Mouse (Mus musculus) olfactory bulb, adult 2 months (tissue): Measurements from ENCODE around the gene Prrx1. TPM values are rescaled to one million over a fixed set of nuclear protein-coding genes. Genes with fewer than 3 reads are reported as not detected.

Source experiments
- H3K27ac ChIP-seq: fragments of 200-500 bp; 2 replicates; pipeline ENCODE4 v1.5.1; 2012; ENCODE audit warnings: low read depth, low read length; ENCODE audit not compliant: insufficient read depth
- H3K4me1 ChIP-seq: fragments of 200-500 bp; 2 replicates; pipeline ENCODE4 v1.6.1; 2012; ENCODE audit warnings: low read length; ENCODE audit not compliant: control insufficient read depth, insufficient read depth
- H3K4me3 ChIP-seq: fragments of 200-500 bp; 2 replicates; pipeline ENCODE4 v1.5.1; 2012; ENCODE audit warnings: mild to moderate bottlenecking, low read depth, low read length, moderate library complexity; ENCODE audit not compliant: insufficient read depth
- CTCF ChIP-seq: fragments of 200-500 bp; IDR thresholded peaks from 2 replicates; pipeline ENCODE4 v1.5.1; 2012; ENCODE audit warnings: low read depth, mild to moderate bottlenecking, low read length, moderate library complexity; ENCODE audit not compliant: insufficient read depth
- POLR2A ChIP-seq: fragments of 200-500 bp; IDR thresholded peaks from 2 replicates; pipeline ENCODE4 v1.6.1; 2012; ENCODE audit warnings: mild to moderate bottlenecking, low read depth, low read length, moderate library complexity; ENCODE audit not compliant: insufficient read depth
- WGBS: fragments of 180-500 bp; shearing (Covaris S2); methylation state at CpG from one replicate; pipeline ENCODE4 v1.1.7; 2018; 5-methylcytosine and 5-hydroxymethylcytosine counted together
- polyA plus RNA-seq: library from polyadenylated mRNA; stranded (reverse); fragments of >200 nt; gene quantifications from 2 replicates; pipeline ENCODE4 v1.2.4, GENCODE M21; 2012; ENCODE audit warnings: low replicate concordance; ENCODE audit not compliant: missing spikeins, insufficient read depth, insufficient read length

Gene Prrx1
- polyA plus RNA-seq, 1 experiment = not detected

DNA sequence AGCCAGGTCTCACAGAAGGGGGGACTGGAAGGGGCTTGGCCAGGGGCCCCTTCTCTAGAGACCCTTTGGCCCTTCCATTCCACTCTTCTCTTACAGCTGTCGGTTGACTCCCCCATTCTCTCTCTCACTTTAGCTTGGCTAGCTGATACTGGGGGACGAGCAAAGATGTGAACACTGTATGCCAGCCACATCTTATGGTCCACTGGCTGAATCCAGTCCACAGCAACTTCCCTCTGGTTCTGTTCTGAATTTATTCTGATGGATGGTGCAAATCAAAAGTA lies 32.7 kb downstream of the Prrx1 start:
- TF ChIP-seq POLR2A (no peak), CTCF (no peak)
- WGBS = 54% methylated on average over 2 of the region's 2 CpGs
- Histone ChIP-seq H3K4me1 (no peaks in the 10 kb centered on the region; the same call in 1 of the 2 replicates), H3K4me3 (no peak overlapping the region), H3K27ac (no peak overlapping the region)

DNA sequence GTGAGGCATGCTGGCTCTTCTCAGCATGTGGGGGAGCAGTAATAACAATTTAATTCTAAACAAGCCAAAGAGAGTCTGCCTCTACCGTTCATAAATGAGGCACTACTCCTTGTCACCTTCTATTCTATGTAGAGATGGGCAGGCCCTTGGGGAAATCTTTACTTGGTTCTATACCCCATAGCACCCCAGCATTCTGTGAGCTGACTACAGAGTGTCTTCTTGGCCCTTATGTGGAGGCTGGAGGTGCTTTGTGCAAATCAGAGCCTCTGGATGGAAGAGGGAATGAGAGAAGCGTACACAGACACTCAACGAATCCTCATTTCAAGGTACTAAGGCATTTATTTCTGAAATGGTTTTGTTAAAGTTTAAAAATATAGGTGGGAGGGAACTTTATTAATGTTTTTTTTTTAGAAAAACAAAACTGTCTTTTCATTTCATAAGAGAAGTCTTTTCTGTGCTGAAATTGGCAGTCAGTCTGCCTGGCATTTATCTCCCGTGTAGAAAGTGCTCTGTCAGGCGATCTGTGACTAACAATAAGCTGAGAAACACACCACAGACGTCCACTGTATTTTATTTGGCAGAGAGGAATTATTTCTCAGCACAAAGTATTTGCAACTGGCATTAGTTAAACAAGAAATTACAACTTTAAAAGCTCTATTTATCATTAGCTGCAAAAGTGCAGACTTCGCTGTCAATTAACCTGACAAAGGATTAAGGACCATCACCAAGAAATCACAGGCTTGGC lies 33.2 kb downstream of the Prrx1 start:
- Histone ChIP-seq H3K4me1 (no peaks in the 10 kb centered on the region; the same call in 1 of the 2 replicates), H3K27ac (no peak overlapping the region), H3K4me3 (no peak overlapping the region)
- WGBS = 41% methylated on average over 7 of the region's 7 CpGs
- TF ChIP-seq CTCF (no peak), POLR2A (no peak)

DNA sequence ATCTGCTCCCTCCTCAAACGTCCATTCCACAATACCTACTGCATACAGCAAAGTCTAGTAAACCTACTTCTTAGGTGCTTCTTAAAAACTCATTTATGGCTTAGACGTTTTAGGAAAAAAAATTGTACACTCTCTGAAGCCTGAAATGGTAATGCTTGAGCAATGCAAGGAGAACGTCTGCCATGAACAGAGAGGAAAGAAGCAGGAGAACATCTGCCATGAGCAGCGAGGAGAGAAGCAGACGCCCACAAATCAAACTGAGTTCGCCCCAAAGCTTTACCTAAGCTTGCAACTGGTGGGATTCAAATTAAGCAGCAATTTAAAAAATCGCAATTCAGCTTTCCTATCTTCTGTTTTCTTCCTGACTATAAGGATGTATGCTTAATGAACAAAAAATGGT lies 36.4 kb downstream of the Prrx1 start:
- 86% methylated on average over 7 of the region's 7 CpGs for WGBS
- TF ChIP-seq POLR2A (no peak), CTCF (no peak)
- Histone ChIP-seq H3K4me3 (no peak overlapping the region), H3K4me1 (no peaks in the 10 kb centered on the region; the same call in 1 of the 2 replicates), H3K27ac (no peak overlapping the region)

DNA sequence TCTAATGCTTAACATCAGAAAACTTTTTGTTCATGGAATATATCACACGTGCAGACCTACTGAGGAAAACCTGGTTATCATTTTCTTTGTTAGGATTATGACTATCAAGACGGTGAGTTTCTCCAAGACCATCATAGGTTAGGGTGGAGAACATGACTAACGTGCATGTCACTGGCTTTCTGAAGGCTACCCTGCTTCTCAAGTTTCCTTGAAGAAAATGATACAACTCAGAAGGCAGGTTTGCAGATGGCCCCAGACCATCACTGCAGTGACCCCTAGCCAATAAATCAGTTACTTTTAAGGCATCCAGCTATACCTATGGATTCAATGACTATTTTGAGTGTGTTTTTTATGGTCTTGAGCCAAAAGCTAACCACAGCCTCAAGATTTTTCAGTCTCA lies 38.6 kb downstream of the Prrx1 start:
- Histone ChIP-seq H3K4me1 (no peaks in the 10 kb centered on the region), H3K27ac (no peak overlapping the region), H3K4me3 (no peak overlapping the region)
- no peak for TF ChIP-seq POLR2A
- TF ChIP-seq CTCF = no peak
- 91% methylated on average over 3 of the region's 3 CpGs for WGBS

DNA sequence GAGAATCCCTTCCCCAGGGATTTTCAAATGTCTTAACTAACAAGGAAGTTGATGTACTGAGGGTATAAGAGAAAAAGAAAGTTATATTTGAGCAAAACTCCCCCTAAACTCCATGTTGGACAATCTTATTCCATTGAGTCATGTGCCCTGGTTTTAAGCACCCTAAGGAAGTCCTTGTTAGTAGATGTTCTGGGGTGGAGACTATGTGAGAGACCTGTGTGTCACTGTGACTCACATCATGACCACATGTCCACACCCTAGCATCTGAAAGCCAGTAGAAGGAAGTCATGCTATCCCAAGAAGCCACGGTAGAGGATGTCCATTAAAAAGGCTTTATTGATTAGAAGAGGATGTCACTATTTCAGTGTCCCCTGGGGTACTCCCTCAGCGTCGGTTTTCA lies 40.4 kb downstream of the Prrx1 start:
- WGBS = 96% methylated on average over 3 of the region's 3 CpGs
- no peak for TF ChIP-seq POLR2A
- TF ChIP-seq CTCF = no peak
- no peak overlapping the region for H3K4me3 ChIP-seq

DNA sequence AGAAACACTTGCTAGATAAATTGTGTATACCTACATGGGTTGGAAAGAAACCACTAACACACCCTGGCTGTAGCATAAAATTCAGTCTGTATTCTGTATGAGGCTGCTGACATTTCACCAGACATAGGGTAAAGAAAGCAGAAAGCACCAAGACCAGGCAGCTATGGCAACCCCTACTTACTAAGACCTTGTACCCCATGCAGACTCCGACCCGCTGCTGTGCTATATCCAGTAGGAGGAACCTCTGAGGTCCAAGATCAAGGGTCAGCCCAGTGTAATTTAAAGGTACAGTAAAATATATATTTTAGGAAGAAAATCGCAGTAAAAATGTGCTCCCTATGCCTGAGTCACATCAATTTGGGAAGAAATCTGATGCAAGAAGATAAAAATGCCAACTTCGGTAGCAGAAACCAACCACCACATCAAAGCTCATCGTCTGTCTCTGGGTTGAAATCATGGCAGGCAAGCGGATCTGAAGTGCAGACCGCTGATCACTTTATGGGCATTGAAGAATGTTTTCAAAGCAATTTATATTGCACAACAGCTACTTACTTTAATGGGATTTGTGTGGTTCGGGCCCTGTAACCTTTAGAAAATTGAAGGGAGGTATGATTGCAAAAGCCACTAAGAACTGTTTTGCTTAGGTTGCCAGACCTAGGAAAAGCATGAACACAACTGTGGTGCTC lies 46.5 kb downstream of the Prrx1 start:
- 94% methylated on average over 8 of the region's 8 CpGs for WGBS
- Histone ChIP-seq H3K4me1 (no peaks in the 10 kb centered on the region), H3K4me3 (no peak overlapping the region), H3K27ac (no peak overlapping the region)
- TF ChIP-seq POLR2A (no peak), CTCF (no peak)

More for the DNA sequence above, 40.4 kb downstream of the Prrx1 start:
- Histone ChIP-seq H3K4me1 (no peaks in the 10 kb centered on the region), H3K27ac (no peak overlapping the region)

DNA sequence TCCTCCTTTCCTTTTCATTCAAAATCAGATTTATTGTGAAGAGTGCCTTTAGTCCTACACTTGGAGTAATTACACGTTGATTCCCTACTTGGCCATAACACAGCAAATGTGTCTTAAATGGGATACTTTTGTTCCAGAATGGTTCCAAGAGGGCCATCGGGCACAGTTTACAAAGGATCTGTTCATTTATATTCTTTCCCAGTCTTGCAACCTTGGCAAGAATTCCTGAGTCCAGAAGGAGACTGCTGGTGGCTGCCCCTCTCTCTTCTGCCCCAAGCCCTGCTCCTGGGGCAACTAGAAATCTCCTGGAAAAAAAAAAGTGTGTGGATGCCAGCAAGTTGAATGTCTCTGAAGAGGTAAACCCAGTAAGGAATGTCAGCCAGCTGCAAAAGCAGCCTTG lies 56.2 kb downstream of the Prrx1 start:
- WGBS = 24% methylated on average over 2 of the region's 2 CpGs
- Histone ChIP-seq H3K4me1 (peaks cover 5% of the 10 kb centered on the region; the same call in 1 of the 2 replicates), H3K4me3 (no peak overlapping the region), H3K27ac (no peak overlapping the region)
- TF ChIP-seq POLR2A (no peak), CTCF (no peak)

DNA sequence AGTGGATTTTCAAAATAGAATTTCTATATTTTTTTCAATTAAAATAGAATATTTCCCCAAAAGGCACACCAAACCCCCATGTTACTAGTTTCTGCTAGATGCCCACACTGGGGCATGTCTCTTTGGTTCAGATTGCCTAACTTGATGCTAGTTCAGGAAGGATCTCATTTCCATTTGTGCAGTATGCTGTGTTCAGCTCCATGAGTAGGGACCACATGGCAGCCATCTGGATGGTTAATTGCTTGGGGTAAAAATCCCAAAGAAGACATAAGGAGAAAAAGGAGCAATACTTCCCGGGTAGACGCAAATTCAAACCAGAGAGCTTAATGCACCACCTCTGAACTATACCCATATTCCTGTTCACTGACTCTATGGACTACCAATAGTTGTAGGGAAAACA lies 57.6 kb downstream of the Prrx1 start:
- Histone ChIP-seq H3K27ac (no peak overlapping the region), H3K4me3 (no peak overlapping the region), H3K4me1 (peaks cover 5% of the 10 kb centered on the region; the same call in 1 of the 2 replicates)
- 90% methylated on average over 2 of the region's 2 CpGs for WGBS
- TF ChIP-seq POLR2A (no peak), CTCF (no peak)

DNA sequence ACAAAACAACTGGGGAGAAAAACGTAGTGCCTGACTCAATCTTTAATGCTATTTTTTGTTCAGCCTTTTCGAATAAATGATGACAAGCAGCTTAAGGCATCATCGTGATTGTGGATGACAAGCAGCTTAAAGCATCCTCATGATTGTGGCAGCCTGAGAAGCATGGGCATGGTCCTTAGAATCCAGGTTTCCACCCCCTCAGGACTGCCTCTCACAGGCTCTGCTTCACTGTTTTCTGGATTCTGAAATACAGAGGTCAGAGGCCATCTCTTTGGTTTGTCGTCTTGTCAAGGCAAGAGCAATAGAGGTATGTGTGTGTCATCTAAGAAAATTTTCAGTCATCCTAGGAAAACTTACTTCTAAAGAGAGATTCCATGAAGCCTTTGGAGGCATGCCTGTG lies 60.7 kb downstream of the Prrx1 start:
- 86% methylated on average over 4 of the region's 4 CpGs for WGBS
- no peak overlapping the region for H3K4me3 ChIP-seq
- TF ChIP-seq CTCF (no peak), POLR2A (no peak)
- H3K27ac ChIP-seq = no peak overlapping the region
- peaks cover 5% of the 10 kb centered on the region; the same call in 1 of the 2 replicates for H3K4me1 ChIP-seq
